Mouse (Mus musculus): ENCODE measurements at regions not wholly inside any gene's neighbourhood (a gene's known extent, or its start where the extent isn't known, plus 50 kb on each side); places are given as distances from the start of the nearest gene placed in this dataset.
"Not testable (repeated sequence)": the region's sequence is repeated elsewhere in the genome, so short reads cannot be mapped to it uniquely, and the experiment has no call there.

GRCm38 (mm10) chr8:17909316-17909715 lies 1068.7 kb downstream of the Defb40 start:
- Histone ChIP-seq H3K4me1 (ENCODE audit: control insufficient read depth, insufficient read depth) (no peaks in the 10 kb centered on the region), H3K27me3 (ENCODE audit: control insufficient read depth, insufficient read depth, low read length) (no peaks in the 10 kb centered on the region), H3K36me3 (replicated peaks; ENCODE audit: control insufficient read depth, insufficient read depth, low read length) (no peaks in the 10 kb centered on the region), H3K4me3 (ENCODE audit: low read depth, low read length) (no peak overlapping the region), H3K4me2 (ENCODE audit: low read depth, low read length) (no peak overlapping the region), H3K9me3 (replicated peaks; ENCODE audit: control insufficient read depth, low read length) (no peaks in the 10 kb centered on the region), H3K27ac (ENCODE audit: low read depth) (no peak overlapping the region), H3K9ac (replicated peaks; ENCODE audit: low read depth, low read length) (no peak overlapping the region)
- 86% methylated on average over 15 of the region's 15 CpGs for WGBS
- ATAC-seq (ENCODE audit: insufficient read depth, low read depth) (no peak), DNase-seq (ENCODE audit: low spot score) (no peak)
- TF ChIP-seq CTCF (IDR thresholded peaks at IDR 0.05; ENCODE audit: low read depth) (no peak), EP300 (IDR thresholded peaks at IDR 0.05; ENCODE audit: low read depth) (no peak)

GRCm38 (mm10) chr8:17888598-17888997 lies 1089.5 kb downstream of the Defb40 start:
- H3K4me3 ChIP-seq (ENCODE audit: low read depth, low read length); H3K9ac ChIP-seq (replicated peaks; ENCODE audit: low read depth, low read length); ATAC-seq (ENCODE audit: insufficient read depth, low read depth); H3K4me1 ChIP-seq (ENCODE audit: control insufficient read depth, insufficient read depth); H3K27ac ChIP-seq (ENCODE audit: low read depth); H3K36me3 ChIP-seq (replicated peaks; ENCODE audit: control insufficient read depth, insufficient read depth, low read length); H3K4me2 ChIP-seq (ENCODE audit: low read depth, low read length); H3K9me3 ChIP-seq (replicated peaks; ENCODE audit: control insufficient read depth, low read length); DNase-seq (ENCODE audit: low spot score); H3K27me3 ChIP-seq (ENCODE audit: control insufficient read depth, insufficient read depth, low read length): not testable (repeated sequence)
- WGBS: 69% methylated on average over 5 of the region's 5 CpGs

GRCm38 (mm10) chr8:17863388-17863787 lies 1114.7 kb downstream of the Defb40 start:
- no peaks in the 10 kb centered on the region for H3K9me3 ChIP-seq (replicated peaks; ENCODE audit: control insufficient read depth, low read length)
- no peaks in the 10 kb centered on the region for H3K36me3 ChIP-seq (replicated peaks; ENCODE audit: control insufficient read depth, insufficient read depth, low read length)
- no peak overlapping the region for H3K27ac ChIP-seq (ENCODE audit: low read depth)
- 69% methylated on average over 2 of the region's 2 CpGs for WGBS
- no peak overlapping the region for H3K4me3 ChIP-seq (ENCODE audit: low read depth, low read length)
- no peak for TF ChIP-seq CTCF (IDR thresholded peaks at IDR 0.05; ENCODE audit: low read depth)
- no peak for TF ChIP-seq EP300 (IDR thresholded peaks at IDR 0.05; ENCODE audit: low read depth)
- H3K9ac ChIP-seq (replicated peaks; ENCODE audit: low read depth, low read length): no peak overlapping the region
- H3K4me1 ChIP-seq (ENCODE audit: control insufficient read depth, insufficient read depth): no peaks in the 10 kb centered on the region
- no peak overlapping the region for H3K4me2 ChIP-seq (ENCODE audit: low read depth, low read length)
- ATAC-seq (ENCODE audit: insufficient read depth, low read depth) (no peak), DNase-seq (ENCODE audit: low spot score) (no peak)
- no peaks in the 10 kb centered on the region for H3K27me3 ChIP-seq (ENCODE audit: control insufficient read depth, insufficient read depth, low read length)
